Mouse (Mus musculus) heart, embryonic 12.5 days (tissue): ENCODE results near the gene Cables2. TPM values are rescaled to one million over a fixed set of nuclear protein-coding genes. Genes with fewer than 3 reads are reported as not detected.

Experiments used
- ATAC-seq: fragments of 200-750 bp; cut with Nextera tagmentation; 2 replicates; pipeline ENCODE4 v1.8.0; 2017; ENCODE audit warnings: moderate TSS enrichment, moderate library complexity; ENCODE audit not compliant: insufficient number of reproducible peaks, low FRiP score
- H3K27ac ChIP-seq: fragments of 300-500 bp; sonication (generic); 2 replicates; pipeline ENCODE4 v1.5.1; 2016; ENCODE audit warnings: mild to moderate bottlenecking, moderate library complexity; ENCODE audit not compliant: poor library complexity, severe bottlenecking
- H3K27me3 ChIP-seq: fragments of 300-500 bp; sonication (generic); replicated peaks from 2 replicates; pipeline ENCODE4 v1.6.1; 2016; ENCODE audit warnings: mild to moderate bottlenecking, moderate library complexity
- H3K36me3 ChIP-seq: fragments of 300-500 bp; sonication (generic); 2 replicates; pipeline ENCODE4 v1.6.1; 2016; ENCODE audit warnings: mild to moderate bottlenecking, moderate library complexity
- H3K4me1 ChIP-seq: fragments of 300-500 bp; sonication (generic); replicated peaks from 2 replicates; pipeline ENCODE4 v1.6.1; 2016; ENCODE audit warnings: mild to moderate bottlenecking
- H3K4me2 ChIP-seq: fragments of 300-500 bp; sonication (generic); 2 replicates; pipeline ENCODE4 v1.6.1; 2016; ENCODE audit warnings: mild to moderate bottlenecking, moderate library complexity
- H3K4me3 ChIP-seq: fragments of 300-500 bp; sonication (generic); 2 replicates; pipeline ENCODE4 v1.5.1; 2016; ENCODE audit warnings: mild to moderate bottlenecking
- H3K9ac ChIP-seq: fragments of 300-500 bp; sonication (generic); 2 replicates; pipeline ENCODE4 v1.6.1; 2016; ENCODE audit warnings: mild to moderate bottlenecking, moderate library complexity
- H3K9me3 ChIP-seq: fragments of 300-500 bp; sonication (generic); replicated peaks from 2 replicates; pipeline ENCODE4 v1.6.1; 2016; ENCODE audit warnings: mild to moderate bottlenecking, moderate library complexity
- WGBS: fragments of 180-500 bp; shearing (Covaris S2); methylation state at CpG from one replicate; pipeline ENCODE4 v1.1.7; 2016; 5-methylcytosine and 5-hydroxymethylcytosine counted together
- polyA plus RNA-seq: library from polyadenylated mRNA; unstranded; fragments of >200 nt; fragmentation: Nextera tagmentation; extraction: Ambion mirVana; gene quantifications from 2 replicates; pipeline ENCODE4 v1.2.1, GENCODE M21; 2016

Cables2 gene
- polyA plus RNA-seq, 1 experiment from 2014 or later, result 15.8 TPM

GRCm38 (mm10) chr2:180225044-180225761 is 48.1 kb downstream of the Cables2 start:
- peak overlapping the region; percentile 98 for H3K4me2 ChIP-seq
- H3K4me3 ChIP-seq, result peak overlapping the region; percentile 75
- H3K4me1 ChIP-seq, result peaks cover 71% of the 10 kb centered on the region
- 0 out of 2 replicates have a peak, but pooled peaks cover 5% of the 10 kb centered on the region for H3K27me3 ChIP-seq
- no peaks in the 10 kb centered on the region for H3K9me3 ChIP-seq
- peak overlapping the region; percentile 88 for H3K9ac ChIP-seq
- ATAC-seq, result no peak
- under 1% methylated on average over 55 of the region's 55 CpGs for WGBS
- H3K27ac ChIP-seq, result 0 out of 2 replicates have a peak overlapping the region, but pooled peaks have one; percentile 31
- H3K36me3 ChIP-seq, result no peaks in the 10 kb centered on the region

GRCm38 (mm10) chr2:180224647-180225043 is 48.7 kb downstream of the Cables2 start:
- no peak overlapping the region for H3K27ac ChIP-seq
- peaks cover 72% of the 10 kb centered on the region for H3K4me1 ChIP-seq
- ATAC-seq, result no peak
- 4% methylated on average over 13 of the region's 13 CpGs for WGBS
- peak overlapping the region; percentile 75 for H3K4me3 ChIP-seq
- 0 out of 2 replicates have a peak, but pooled peaks cover 5% of the 10 kb centered on the region for H3K27me3 ChIP-seq
- H3K4me2 ChIP-seq, result peak overlapping the region; percentile 98
- no peaks in the 10 kb centered on the region for H3K9me3 ChIP-seq
- H3K9ac ChIP-seq, result peak overlapping the region; percentile 88
- H3K36me3 ChIP-seq, result peaks cover 1% of the 10 kb centered on the region; the same call in 1 of the 2 replicates

- Histone ChIP-seq H3K27ac (no peak overlapping the region), H3K36me3 (peaks cover 2% of the 10 kb centered on the region; the same call in 1 of the 2 replicates), H3K27me3 (0 out of 2 replicates have a peak, but pooled peaks cover 5% of the 10 kb centered on the region), H3K9me3 (no peaks in the 10 kb centered on the region), H3K9ac (peak overlapping the region; percentile 3; the same call in 1 of the 2 replicates), H3K4me2 (peak overlapping the region; percentile 9), H3K4me3 (no peak overlapping the region), H3K4me1 (peaks cover 77% of the 10 kb centered on the region)
- 0 out of 2 replicates have a peak, but pooled peaks have one; percentile 8 for ATAC-seq
- 14% methylated on average over 6 of the region's 6 CpGs for WGBS
Observed at GRCm38 (mm10) chr2:180222250-180222649, 51.0 kb downstream of the Cables2 start.

GRCm38 (mm10) chr2:180221051-180221450 is 52.2 kb downstream of the Cables2 start:
- Histone ChIP-seq H3K4me1 (peaks cover 76% of the 10 kb centered on the region), H3K4me2 (no peak overlapping the region), H3K36me3 (peaks cover 2% of the 10 kb centered on the region; the same call in 1 of the 2 replicates), H3K4me3 (no peak overlapping the region), H3K9me3 (no peaks in the 10 kb centered on the region), H3K27me3 (0 out of 2 replicates have a peak, but pooled peaks cover 2% of the 10 kb centered on the region), H3K9ac (no peak overlapping the region), H3K27ac (no peak overlapping the region)
- no peak for ATAC-seq
- 80% methylated on average over 9 of the region's 9 CpGs for WGBS

- ATAC-seq, result no peak
- Histone ChIP-seq H3K4me2 (no peak overlapping the region), H3K27me3 (no peaks in the 10 kb centered on the region), H3K4me3 (no peak overlapping the region), H3K9me3 (no peaks in the 10 kb centered on the region), H3K36me3 (peaks cover 2% of the 10 kb centered on the region; the same call in 1 of the 2 replicates), H3K27ac (no peak overlapping the region), H3K4me1 (peaks cover 77% of the 10 kb centered on the region), H3K9ac (no peak overlapping the region)
- WGBS, result 64% methylated on average over 9 of the region's 9 CpGs
Observed at GRCm38 (mm10) chr2:180220165-180220564, 53.1 kb downstream of the Cables2 start.

- Histone ChIP-seq H3K27ac (peak overlapping the region; percentile 37), H3K4me1 (peaks cover 77% of the 10 kb centered on the region)
Observed at GRCm38 (mm10) chr2:180219145-180219943, 54.0 kb downstream of the Cables2 start.

GRCm38 (mm10) chr2:180218677-180219076 is 54.6 kb downstream of the Cables2 start:
- H3K4me1 ChIP-seq, result peaks cover 79% of the 10 kb centered on the region
- WGBS, result 30% methylated on average over 5 of the region's 5 CpGs
- no peak overlapping the region for H3K4me3 ChIP-seq
- peak; percentile 38; the same call in 1 of the 2 replicates for ATAC-seq
- H3K9ac ChIP-seq, result peak overlapping the region; percentile 41; the same call in 1 of the 2 replicates
- no peak overlapping the region for H3K4me2 ChIP-seq
- no peaks in the 10 kb centered on the region for H3K27me3 ChIP-seq
- peaks cover 2% of the 10 kb centered on the region; the same call in 1 of the 2 replicates for H3K36me3 ChIP-seq
- no peaks in the 10 kb centered on the region for H3K9me3 ChIP-seq
- H3K27ac ChIP-seq, result peak overlapping the region; percentile 37

More at GRCm38 (mm10) chr2:180219145-180219943, 54.0 kb downstream of the Cables2 start:
- no peak for ATAC-seq
- Histone ChIP-seq H3K36me3 (peaks cover 2% of the 10 kb centered on the region; the same call in 1 of the 2 replicates), H3K4me2 (no peak overlapping the region), H3K9me3 (no peaks in the 10 kb centered on the region), H3K27me3 (no peaks in the 10 kb centered on the region), H3K4me3 (no peak overlapping the region), H3K9ac (peak overlapping the region; percentile 41; the same call in 1 of the 2 replicates)
- 80% methylated on average over 15 of the region's 15 CpGs for WGBS

GRCm38 (mm10) chr2:180218241-180218640 is 55.1 kb downstream of the Cables2 start:
- WGBS, result 58% methylated on average over 3 of the region's 3 CpGs
- H3K9ac ChIP-seq, result peak overlapping the region; percentile 41; the same call in 1 of the 2 replicates
- H3K4me1 ChIP-seq, result peaks cover 79% of the 10 kb centered on the region

GRCm38 (mm10) chr2:180217587-180217986 is 55.7 kb downstream of the Cables2 start:
- WGBS, result 79% methylated on average over 8 of the region's 8 CpGs
- no peak for ATAC-seq
- Histone ChIP-seq H3K9me3 (no peaks in the 10 kb centered on the region), H3K9ac (no peak overlapping the region), H3K4me3 (no peak overlapping the region), H3K27ac (no peak overlapping the region), H3K27me3 (no peaks in the 10 kb centered on the region), H3K36me3 (peaks cover 2% of the 10 kb centered on the region; the same call in 1 of the 2 replicates), H3K4me2 (no peak overlapping the region), H3K4me1 (peaks cover 75% of the 10 kb centered on the region)

More at GRCm38 (mm10) chr2:180218241-180218640, 55.1 kb downstream of the Cables2 start:
- Histone ChIP-seq H3K27me3 (no peaks in the 10 kb centered on the region), H3K4me2 (no peak overlapping the region), H3K36me3 (peaks cover 2% of the 10 kb centered on the region; the same call in 1 of the 2 replicates), H3K27ac (peak overlapping the region; percentile 17; the same call in 1 of the 2 replicates), H3K9me3 (no peaks in the 10 kb centered on the region), H3K4me3 (no peak overlapping the region)
- no peak for ATAC-seq

GRCm38 (mm10) chr2:180216921-180217320 is 56.4 kb downstream of the Cables2 start:
- no peak for ATAC-seq
- no peaks in the 10 kb centered on the region for H3K27me3 ChIP-seq
- H3K9me3 ChIP-seq, result peaks cover 3% of the 10 kb centered on the region; the same call in 1 of the 2 replicates
- no peak overlapping the region for H3K4me3 ChIP-seq
- H3K27ac ChIP-seq, result no peak overlapping the region
- no peak overlapping the region for H3K4me2 ChIP-seq
- peaks cover 2% of the 10 kb centered on the region; the same call in 1 of the 2 replicates for H3K36me3 ChIP-seq
- 42% methylated on average over 5 of the region's 5 CpGs for WGBS
- peaks cover 68% of the 10 kb centered on the region for H3K4me1 ChIP-seq
- no peak overlapping the region for H3K9ac ChIP-seq
